Mouse (Mus musculus) cerebellum, adult 2 months (tissue): ENCODE measurements around the gene Mmel1.

Source experiments
- CTCF ChIP-seq: fragments of 200-500 bp; IDR thresholded peaks from 2 replicates; pipeline ENCODE4 v1.5.1; 2011; ENCODE audit warnings: low read depth, mild to moderate bottlenecking, control low read depth, low read length, moderate library complexity, borderline replicate concordance; ENCODE audit not compliant: insufficient read depth
- POLR2A ChIP-seq: fragments of 200-500 bp; IDR thresholded peaks from 2 replicates; pipeline ENCODE4 v1.6.1; 2011; ENCODE audit warnings: low read length, control low read depth, borderline replicate concordance; ENCODE audit not compliant: insufficient read depth

DNA sequence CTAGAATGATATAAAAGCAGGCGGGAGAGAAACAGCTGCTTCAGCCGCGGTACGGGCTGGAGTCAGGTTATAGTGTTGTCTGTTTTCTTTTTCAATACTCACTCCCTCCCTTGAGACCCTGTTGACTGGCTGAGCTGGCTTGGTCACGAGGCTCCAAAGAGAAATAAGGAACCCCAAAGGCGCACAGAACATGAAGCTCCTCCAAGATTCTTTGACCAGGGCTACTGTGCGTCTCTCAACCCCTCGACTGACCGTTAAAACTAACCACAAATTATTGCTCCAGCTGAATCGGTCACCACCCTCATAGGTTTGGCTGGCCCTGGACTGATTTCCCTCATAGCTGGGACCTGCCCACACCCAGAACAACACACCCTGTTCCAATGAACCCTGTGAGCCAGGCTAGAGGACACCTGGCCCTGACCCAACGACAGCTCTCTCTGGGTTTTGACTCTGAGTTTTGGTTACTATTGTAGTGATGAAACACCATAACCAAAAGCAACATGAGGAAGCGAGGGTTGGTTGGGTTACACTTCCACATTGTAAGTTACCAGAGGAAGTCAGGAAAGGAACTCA, 59.8 kb downstream of the Mmel1 start:
- no peak for TF ChIP-seq POLR2A
- no peak for TF ChIP-seq CTCF
